ENCODE assay signal across 10 mouse cellular contexts in genomic region chr12:27247756-27248544, GRCm38 (mm10).
DNase-seq lines count a peak whose midpoint lies in the region; ATAC-seq and TF ChIP-seq lines count a peak whose summit lies in the region.
"Had no signal": no experiment of that assay in that cellular context is flagged by ENCODE, and none has a peak within 500 bp of the region (broad histone marks: within the 10 kb centered on the region; RNA-seq: fewer than 3 reads in every experiment).

No protein-coding gene starts in this region.

- H3K4me2 ChIP-seq in embryonic facial prominence, embryonic 13.5 days = peak overlapping the region; percentile 20; the same call in 1 of the 2 replicates
- H3K4me2 ChIP-seq in hindbrain, embryonic 14.5 days (replicated peaks) = peak overlapping the region; percentile 21; the same call in 1 of the 2 replicates
- 0 out of 2 replicates have a peak overlapping the region, but pooled peaks have one; percentile 7 for H3K4me2 ChIP-seq in midbrain, postnatal 0 days (ENCODE audit: low read depth, low read length, poor library complexity, severe bottlenecking)
- no peak overlapping the region for H3K4me2 ChIP-seq in intestine, postnatal 0 days (replicated peaks; ENCODE audit: low read depth)

- no peak overlapping the region for H3K4me3 ChIP-seq in embryonic facial prominence, embryonic 13.5 days
- H3K4me3 ChIP-seq in hindbrain, embryonic 14.5 days (replicated peaks; ENCODE audit: low read length) = no peak overlapping the region
- H3K4me3 ChIP-seq in midbrain, postnatal 0 days (ENCODE audit: low read depth, low read length) = no peak overlapping the region
- no peak overlapping the region for H3K4me3 ChIP-seq in intestine, postnatal 0 days (ENCODE audit: low read depth, low read length)

- WGBS in embryonic facial prominence, embryonic 13.5 days = 21% methylated on average over 10 of the region's 10 CpGs
- WGBS in hindbrain, embryonic 14.5 days = 42% methylated on average over 10 of the region's 10 CpGs
- WGBS in midbrain, postnatal 0 days = 17% methylated on average over 10 of the region's 10 CpGs
- WGBS in intestine, postnatal 0 days = 66% methylated on average over 10 of the region's 10 CpGs

- H3K9me3 ChIP-seq in embryonic facial prominence, embryonic 13.5 days = no peaks in the 10 kb centered on the region
- H3K9me3 ChIP-seq in hindbrain, embryonic 14.5 days (ENCODE audit: control insufficient read depth, low read length) = no peaks in the 10 kb centered on the region
- H3K9me3 ChIP-seq in midbrain, postnatal 0 days (ENCODE audit: low read length) = no peaks in the 10 kb centered on the region
- no peaks in the 10 kb centered on the region for H3K9me3 ChIP-seq in intestine, postnatal 0 days (ENCODE audit: control insufficient read depth)

- TF ChIP-seq CTCF in midbrain, postnatal 0 days (IDR thresholded peaks at IDR 0.05) = no peak
- no peak for TF ChIP-seq CTCF in intestine, postnatal 0 days (IDR thresholded peaks at IDR 0.05; ENCODE audit: low read depth)

- peak overlapping the region; percentile 22; the same call in 1 of the 2 replicates for H3K27ac ChIP-seq in embryonic facial prominence, embryonic 13.5 days
- peak overlapping the region; percentile 90 for H3K27ac ChIP-seq in hindbrain, embryonic 14.5 days
- H3K27ac ChIP-seq in midbrain, postnatal 0 days (ENCODE audit: low read depth, low read length) = peak overlapping the region; percentile 93
- H3K27ac ChIP-seq in intestine, postnatal 0 days (ENCODE audit: low read depth, low read length) = no peak overlapping the region
- H3K27ac ChIP-seq: kidney, postnatal 0 days had no signal

- no peaks in the 10 kb centered on the region for H3K27me3 ChIP-seq in embryonic facial prominence, embryonic 13.5 days
- no peaks in the 10 kb centered on the region for H3K27me3 ChIP-seq in hindbrain, embryonic 14.5 days (ENCODE audit: control insufficient read depth, insufficient read depth, low read length)
- no peaks in the 10 kb centered on the region for H3K27me3 ChIP-seq in midbrain, postnatal 0 days (ENCODE audit: insufficient read depth, low read length)
- H3K27me3 ChIP-seq in intestine, postnatal 0 days (replicated peaks; ENCODE audit: control insufficient read depth, insufficient read depth, low read length) = no peaks in the 10 kb centered on the region

- H3K4me1 ChIP-seq in embryonic facial prominence, embryonic 13.5 days = peaks cover 18% of the 10 kb centered on the region
- peaks cover 30% of the 10 kb centered on the region for H3K4me1 ChIP-seq in hindbrain, embryonic 14.5 days (replicated peaks; ENCODE audit: control insufficient read depth, insufficient read depth, low read length)
- H3K4me1 ChIP-seq in midbrain, postnatal 0 days (ENCODE audit: insufficient read depth, low read length) = no peaks in the 10 kb centered on the region
- no peaks in the 10 kb centered on the region for H3K4me1 ChIP-seq in intestine, postnatal 0 days (replicated peaks; ENCODE audit: control insufficient read depth, insufficient read depth, low read length)

- no peak for ATAC-seq in embryonic facial prominence, embryonic 13.5 days (ENCODE audit: insufficient number of reproducible peaks, insufficient read depth, low FRiP score, low TSS enrichment, low read depth)
- ATAC-seq in hindbrain, embryonic 14.5 days (ENCODE audit: low FRiP score) = peak; percentile 74
- peak; percentile 80 for ATAC-seq in midbrain, postnatal 0 days (ENCODE audit: low FRiP score)
- no peak for ATAC-seq in intestine, postnatal 0 days

- DNase-seq in brain, embryonic 18.5 days (ENCODE audit: low read depth, low spot score) = peak; percentile 30
- peak; percentile 26 for DNase-seq in hindbrain, embryonic 14.5 days (ENCODE audit: low spot score)
- peak; percentile 21 for DNase-seq in midbrain, postnatal 0 days (ENCODE audit: low spot score)
- no peak for DNase-seq in ovary, adult 18-20 months (ENCODE audit: low spot score)
- DNase-seq in kidney, adult 8-10 months = no peak
- DNase-seq: gastrocnemius, postnatal 10 days; heart, postnatal 10 days had no signal

- no peaks in the 10 kb centered on the region for H3K36me3 ChIP-seq in embryonic facial prominence, embryonic 13.5 days
- H3K36me3 ChIP-seq in hindbrain, embryonic 14.5 days (replicated peaks; ENCODE audit: control insufficient read depth, insufficient read depth) = no peaks in the 10 kb centered on the region
- no peaks in the 10 kb centered on the region for H3K36me3 ChIP-seq in midbrain, postnatal 0 days (ENCODE audit: insufficient read depth, low read length)
- H3K36me3 ChIP-seq in intestine, postnatal 0 days (ENCODE audit: control insufficient read depth, insufficient read depth) = no peaks in the 10 kb centered on the region

- H3K9ac ChIP-seq in embryonic facial prominence, embryonic 13.5 days = no peak overlapping the region
- H3K9ac ChIP-seq in hindbrain, embryonic 14.5 days = peak overlapping the region; percentile 46
- no peak overlapping the region for H3K9ac ChIP-seq in midbrain, postnatal 0 days (replicated peaks; ENCODE audit: low read length, poor library complexity, severe bottlenecking)
- no peak overlapping the region for H3K9ac ChIP-seq in intestine, postnatal 0 days (ENCODE audit: low read depth, low read length)

Comparison
In these comparisons a context has a peak if more than half of its experiments do, and no peak if none do; other contexts are left out.
1. DNase-seq: peak in brain, embryonic 18.5 days (single experiment), hindbrain, embryonic 14.5 days (single experiment) and midbrain, postnatal 0 days (single experiment); none in ovary, adult 18-20 months (single experiment) and kidney, adult 8-10 months (0 of 2).
2. ATAC-seq: peak in hindbrain, embryonic 14.5 days (single experiment) and midbrain, postnatal 0 days (single experiment); none in embryonic facial prominence, embryonic 13.5 days (single experiment) and intestine, postnatal 0 days (single experiment).